Mouse (Mus musculus) midbrain, embryonic 15.5 days (tissue): ENCODE results near the gene Mapk8ip1. TPM values are rescaled to one million over a fixed set of nuclear protein-coding genes. Genes with fewer than 3 reads are reported as not detected.
A peak's percentile ranks its signal among the peaks of the same experiment; 100 is the strongest.

Experiments
- ATAC-seq: fragments of 200-750 bp; cut with Nextera tagmentation; replicated peaks from 2 replicates; pipeline ENCODE4 v1.8.0; 2017; ENCODE audit warnings: moderate TSS enrichment
- H3K27ac ChIP-seq: fragments of 300-500 bp; sonication (generic); 2 replicates; pipeline ENCODE4 v1.5.1; 2015; ENCODE audit warnings: mild to moderate bottlenecking, inconsistent platforms
- H3K27me3 ChIP-seq: fragments of 300-500 bp; sonication (generic); replicated peaks from 2 replicates; pipeline ENCODE4 v1.6.1; 2015; ENCODE audit warnings: inconsistent platforms
- H3K36me3 ChIP-seq: fragments of 300-500 bp; sonication (generic); replicated peaks from 2 replicates; pipeline ENCODE4 v1.6.1; 2015; ENCODE audit warnings: inconsistent platforms
- H3K4me1 ChIP-seq: fragments of 300-500 bp; sonication (generic); 2 replicates; pipeline ENCODE4 v1.6.1; 2015; ENCODE audit warnings: inconsistent platforms
- H3K4me2 ChIP-seq: fragments of 300-500 bp; sonication (generic); 2 replicates; pipeline ENCODE4 v1.6.1; 2015; ENCODE audit warnings: inconsistent platforms, mild to moderate bottlenecking, moderate library complexity
- H3K4me3 ChIP-seq: fragments of 300-500 bp; sonication (generic); 2 replicates; pipeline ENCODE4 v1.5.1; 2015; ENCODE audit warnings: mild to moderate bottlenecking, inconsistent platforms
- H3K9ac ChIP-seq: fragments of 300-500 bp; sonication (generic); 2 replicates; pipeline ENCODE4 v1.6.1; 2015; ENCODE audit warnings: mild to moderate bottlenecking, inconsistent platforms
- H3K9me3 ChIP-seq: fragments of 300-500 bp; sonication (generic); 2 replicates; pipeline ENCODE4 v1.6.1; 2016; ENCODE audit warnings: inconsistent platforms
- WGBS: fragments of 180-500 bp; shearing (Covaris S2); methylation state at CpG from one replicate; pipeline ENCODE4 v1.1.7; 2015; ENCODE audit warnings: mixed read lengths; 5-methylcytosine and 5-hydroxymethylcytosine counted together
- polyA plus RNA-seq: library from polyadenylated mRNA; unstranded; fragments of >200 nt; fragmentation: Nextera tagmentation; extraction: Ambion mirVana; gene quantifications from 2 replicates; pipeline ENCODE4 v1.2.1, GENCODE M21; 2015

Mapk8ip1 gene
- polyA plus RNA-seq, 1 experiment from 2014 or later, result 155 TPM

GRCm38 (mm10) chr2:92423702-92424461, 22.8 kb upstream of the Mapk8ip1 start:
- 59% methylated on average over 9 of the region's 9 CpGs for WGBS
- Histone ChIP-seq H3K4me1 (peaks cover 50% of the 10 kb centered on the region), H3K27me3 (no peaks in the 10 kb centered on the region), H3K9me3 (no peaks in the 10 kb centered on the region), H3K9ac (no peak overlapping the region), H3K27ac (peak overlapping the region; percentile 75), H3K4me3 (no peak overlapping the region), H3K4me2 (no peak overlapping the region), H3K36me3 (peaks cover 30% of the 10 kb centered on the region)
- peak; percentile 68; the same call in 1 of the 2 replicates for ATAC-seq

- no peak overlapping the region for H3K9ac ChIP-seq
- peaks cover 31% of the 10 kb centered on the region for H3K36me3 ChIP-seq
- peaks cover 45% of the 10 kb centered on the region for H3K4me1 ChIP-seq
- WGBS, result 91% methylated on average over 9 of the region's 9 CpGs
- H3K4me3 ChIP-seq, result no peak overlapping the region
- H3K27me3 ChIP-seq, result no peaks in the 10 kb centered on the region
- H3K4me2 ChIP-seq, result no peak overlapping the region
- H3K9me3 ChIP-seq, result no peaks in the 10 kb centered on the region
- H3K27ac ChIP-seq, result peak overlapping the region; percentile 75
- ATAC-seq, result no peak
Observed at GRCm38 (mm10) chr2:92423156-92423555, 22.1 kb upstream of the Mapk8ip1 start.

GRCm38 (mm10) chr2:92422388-92423135, 21.5 kb upstream of the Mapk8ip1 start:
- H3K9ac ChIP-seq, result no peak overlapping the region
- H3K4me1 ChIP-seq, result peaks cover 39% of the 10 kb centered on the region
- H3K27ac ChIP-seq, result no peak overlapping the region
- no peaks in the 10 kb centered on the region for H3K9me3 ChIP-seq
- no peak for ATAC-seq
- H3K4me3 ChIP-seq, result no peak overlapping the region
- H3K4me2 ChIP-seq, result no peak overlapping the region
- H3K36me3 ChIP-seq, result peaks cover 33% of the 10 kb centered on the region
- no peaks in the 10 kb centered on the region for H3K27me3 ChIP-seq
- WGBS, result 81% methylated on average over 10 of the region's 10 CpGs

GRCm38 (mm10) chr2:92421723-92422387, 20.8 kb upstream of the Mapk8ip1 start:
- Histone ChIP-seq H3K36me3 (peaks cover 36% of the 10 kb centered on the region), H3K27me3 (no peaks in the 10 kb centered on the region), H3K27ac (no peak overlapping the region), H3K9me3 (no peaks in the 10 kb centered on the region), H3K4me3 (no peak overlapping the region), H3K4me2 (no peak overlapping the region), H3K4me1 (peaks cover 34% of the 10 kb centered on the region), H3K9ac (no peak overlapping the region)
- no peak for ATAC-seq
- WGBS, result 93% methylated on average over 7 of the region's 7 CpGs

GRCm38 (mm10) chr2:92411705-92412104, 10.6 kb upstream of the Mapk8ip1 start:
- Histone ChIP-seq H3K27me3 (no peaks in the 10 kb centered on the region), H3K9me3 (no peaks in the 10 kb centered on the region), H3K4me3 (no peak overlapping the region), H3K4me2 (no peak overlapping the region), H3K36me3 (peaks cover 70% of the 10 kb centered on the region), H3K27ac (no peak overlapping the region), H3K9ac (no peak overlapping the region), H3K4me1 (no peaks in the 10 kb centered on the region)
- WGBS, result 94% methylated on average over 10 of the region's 10 CpGs
- no peak for ATAC-seq

- no peak overlapping the region for H3K4me2 ChIP-seq
- no peak overlapping the region for H3K4me3 ChIP-seq
- H3K36me3 ChIP-seq, result peaks cover 68% of the 10 kb centered on the region
- no peaks in the 10 kb centered on the region for H3K9me3 ChIP-seq
- H3K27me3 ChIP-seq, result no peaks in the 10 kb centered on the region
- H3K27ac ChIP-seq, result no peak overlapping the region
- no peaks in the 10 kb centered on the region for H3K4me1 ChIP-seq
- 90% methylated on average over 18 of the region's 18 CpGs for WGBS
- no peak for ATAC-seq
- no peak overlapping the region for H3K9ac ChIP-seq
Observed at GRCm38 (mm10) chr2:92408309-92409045, 7.4 kb upstream of the Mapk8ip1 start.

GRCm38 (mm10) chr2:92405687-92406086, 4.6 kb upstream of the Mapk8ip1 start:
- Histone ChIP-seq H3K36me3 (peaks cover 42% of the 10 kb centered on the region), H3K27me3 (no peaks in the 10 kb centered on the region), H3K27ac (0 out of 2 replicates have a peak overlapping the region, but pooled peaks have one; percentile 20), H3K4me1 (peaks cover 5% of the 10 kb centered on the region), H3K4me2 (no peak overlapping the region), H3K9me3 (no peaks in the 10 kb centered on the region), H3K9ac (no peak overlapping the region), H3K4me3 (no peak overlapping the region)
- WGBS, result 69% methylated on average over 7 of the region's 7 CpGs
- no peak for ATAC-seq

GRCm38 (mm10) chr2:92404737-92405136, 3.7 kb upstream of the Mapk8ip1 start:
- no peak for ATAC-seq
- Histone ChIP-seq H3K4me1 (peaks cover 8% of the 10 kb centered on the region), H3K9me3 (no peaks in the 10 kb centered on the region), H3K4me2 (no peak overlapping the region), H3K9ac (no peak overlapping the region), H3K27me3 (no peaks in the 10 kb centered on the region), H3K36me3 (peaks cover 35% of the 10 kb centered on the region), H3K4me3 (no peak overlapping the region), H3K27ac (no peak overlapping the region)
- 90% methylated on average over 6 of the region's 6 CpGs for WGBS

- Histone ChIP-seq H3K9me3 (no peaks in the 10 kb centered on the region), H3K9ac (no peak overlapping the region), H3K36me3 (peaks cover 26% of the 10 kb centered on the region; the same call in 1 of the 2 replicates), H3K27me3 (no peaks in the 10 kb centered on the region), H3K4me2 (no peak overlapping the region), H3K4me3 (no peak overlapping the region), H3K27ac (no peak overlapping the region), H3K4me1 (peaks cover 17% of the 10 kb centered on the region)
- no peak for ATAC-seq
- WGBS, result 96% methylated on average over 5 of the region's 5 CpGs
Observed at GRCm38 (mm10) chr2:92403776-92404319, 2.8 kb upstream of the Mapk8ip1 start.

- ATAC-seq, result no peak
- H3K9ac ChIP-seq, result no peak overlapping the region
- WGBS, result 71% methylated on average over 4 of the region's 4 CpGs
- H3K9me3 ChIP-seq, result no peaks in the 10 kb centered on the region
- peaks cover 17% of the 10 kb centered on the region; the same call in 1 of the 2 replicates for H3K36me3 ChIP-seq
- no peak overlapping the region for H3K4me2 ChIP-seq
- no peak overlapping the region for H3K4me3 ChIP-seq
- H3K27me3 ChIP-seq, result no peaks in the 10 kb centered on the region
- H3K4me1 ChIP-seq, result peaks cover 26% of the 10 kb centered on the region
- no peak overlapping the region for H3K27ac ChIP-seq
Observed at GRCm38 (mm10) chr2:92402591-92403326, 1.7 kb upstream of the Mapk8ip1 start.

GRCm38 (mm10) chr2:92400682-92401081, 381 bp downstream of the Mapk8ip1 start:
- Histone ChIP-seq H3K4me1 (peaks cover 30% of the 10 kb centered on the region), H3K4me3 (peak overlapping the region; percentile 83), H3K9me3 (no peaks in the 10 kb centered on the region), H3K27me3 (no peaks in the 10 kb centered on the region), H3K27ac (peak overlapping the region; percentile 82), H3K36me3 (peaks cover 12% of the 10 kb centered on the region; the same call in 1 of the 2 replicates), H3K4me2 (peak overlapping the region; percentile 67), H3K9ac (peak overlapping the region; percentile 95)
- 2% methylated on average over 20 of the region's 22 CpGs for WGBS
- peak; percentile 19 for ATAC-seq
